Mouse (Mus musculus) layer of hippocampus, adult 18-20 months (tissue): ENCODE data around the gene Prim2. TPM values are rescaled to one million over a fixed set of nuclear protein-coding genes. Genes with fewer than 3 reads are reported as not detected.

ENCODE experiments used
- DNase-seq, 2 experiments: peaks; one replicate each; pipeline ENCODE4 v3.0.0; 2022; ENCODE audit warnings: low spot score in 2 of 2
- total RNA-seq, 2 experiments: library from RNA; stranded (reverse); gene quantifications; 2 replicates each; pipeline ENCODE4 v1.2.3; 2021

Gene Prim2
- total RNA-seq, 2 experiments from 2014 or later = 4.5 to 5.0 TPM

DNA sequence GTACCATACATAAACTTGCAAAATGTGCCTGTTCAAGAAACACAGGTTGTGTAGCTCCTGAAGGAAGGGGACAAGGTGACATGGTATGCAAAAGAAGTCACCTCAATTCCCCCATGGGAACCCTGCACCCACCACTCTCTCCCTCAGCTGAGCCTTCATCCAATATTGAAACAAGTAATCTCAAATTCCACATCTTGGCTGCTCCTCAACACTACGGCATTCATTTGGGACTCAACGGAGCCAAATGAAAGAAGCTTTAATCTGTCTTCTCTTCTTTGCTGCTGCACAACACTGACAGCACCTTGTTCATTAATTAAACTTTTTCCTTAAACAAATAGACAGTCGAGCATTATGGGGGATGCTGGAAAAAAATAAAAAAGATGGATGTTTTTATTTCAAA is 174.0 kb downstream of the Prim2 start:
- no peak for DNase-seq

DNA sequence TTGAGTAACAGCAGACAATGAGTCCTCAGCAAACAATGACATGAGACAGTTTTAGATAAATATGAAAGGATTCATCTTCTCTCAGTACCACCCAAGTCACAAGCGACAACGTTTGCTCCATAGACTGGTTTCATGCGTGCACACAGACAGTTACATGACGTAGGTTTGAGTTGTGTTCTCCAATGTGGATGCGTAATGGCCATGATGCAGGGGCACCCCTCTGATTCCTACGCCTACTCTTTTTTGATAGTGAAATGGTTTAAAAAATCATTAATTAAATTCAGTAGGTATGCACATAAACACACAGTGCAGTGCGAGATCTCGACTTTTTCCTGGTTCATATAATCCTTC is 174.4 kb downstream of the Prim2 start:
- no peak for DNase-seq

DNA sequence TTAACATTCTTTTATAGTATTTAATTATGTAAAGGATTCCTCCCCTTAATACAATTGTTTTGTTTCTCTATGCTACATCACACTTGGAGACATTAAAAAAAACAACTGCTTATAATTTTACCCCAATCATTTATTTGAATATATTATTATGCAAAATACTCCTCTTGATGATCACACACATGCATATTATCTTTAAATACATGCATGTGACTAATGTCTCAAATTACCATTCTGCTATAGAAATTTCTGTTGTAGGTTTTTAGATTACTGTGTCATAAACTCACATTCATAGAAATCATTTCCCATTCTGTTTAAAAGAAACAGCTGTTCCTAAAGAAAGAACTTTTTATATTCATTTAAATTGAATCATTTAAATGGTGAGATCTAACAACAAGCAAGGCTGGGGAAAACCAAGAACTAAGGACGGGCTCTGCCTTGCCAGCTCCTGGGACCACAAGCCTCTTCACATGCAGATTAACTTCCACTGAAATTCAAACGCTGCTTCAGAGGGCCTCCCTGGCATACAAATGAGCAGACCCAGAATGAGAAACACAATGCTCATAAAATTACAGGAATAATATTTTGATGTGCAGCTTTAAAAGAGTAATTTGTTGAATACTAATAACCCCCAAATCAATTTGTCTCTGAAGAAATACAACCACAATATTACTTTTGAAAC is 174.9 kb downstream of the Prim2 start:
- no peak for DNase-seq

DNA sequence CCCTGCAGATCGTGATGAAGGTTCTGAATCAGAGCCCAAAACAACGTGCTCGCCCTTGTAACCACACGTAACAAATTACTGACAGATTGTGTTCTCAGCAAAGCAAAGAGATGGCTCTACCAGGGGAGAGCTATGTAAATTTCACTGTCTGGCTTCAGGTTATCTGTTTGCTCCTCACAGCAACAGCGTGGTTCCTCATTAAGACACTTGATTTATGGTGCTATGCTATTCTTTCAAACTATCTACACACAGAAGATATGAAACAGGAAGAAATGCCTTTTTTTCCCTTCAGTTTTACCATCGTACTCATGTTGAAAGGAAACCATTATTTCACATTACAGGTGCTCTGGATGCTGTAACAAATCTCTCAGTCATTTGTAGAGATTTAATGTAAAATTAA is 179.4 kb downstream of the Prim2 start:
- DNase-seq = no peak

DNA sequence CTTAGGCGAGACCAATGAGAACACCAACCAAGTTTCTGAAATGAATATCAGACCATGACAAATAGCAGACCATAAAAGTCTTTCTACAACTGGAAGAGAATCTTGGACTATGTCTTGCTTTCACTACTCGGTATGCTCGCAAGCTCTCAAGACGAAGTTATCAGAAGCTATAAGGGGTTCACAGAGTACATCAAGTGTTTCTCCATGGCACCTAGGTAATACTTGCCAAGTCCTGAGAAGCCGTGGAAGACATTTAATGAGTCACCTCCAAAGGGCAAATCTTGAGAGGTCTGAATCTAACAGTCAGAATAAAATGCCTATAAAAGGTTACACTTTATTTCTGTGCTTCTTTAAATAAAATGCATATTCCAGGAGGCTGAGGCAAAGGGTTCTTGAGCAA is 181.2 kb downstream of the Prim2 start:
- DNase-seq = no peak

DNA sequence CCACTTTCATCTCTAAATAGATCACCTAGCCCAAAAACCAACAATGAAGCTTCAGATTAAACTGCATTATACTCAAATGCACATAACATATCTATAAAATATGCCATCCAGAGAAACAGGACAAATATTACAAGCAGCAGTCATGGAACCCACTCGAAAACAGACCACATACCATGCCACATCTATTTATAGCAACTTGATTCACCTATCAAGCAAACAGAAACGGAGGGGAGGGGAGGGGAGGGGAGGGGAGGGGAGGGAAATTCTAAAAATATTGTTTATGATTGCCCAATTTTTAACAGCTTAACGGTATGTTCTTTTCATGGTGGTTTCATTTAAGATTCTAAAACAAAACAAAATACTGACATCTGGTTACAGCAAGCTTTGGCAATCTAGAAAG is 185.8 kb downstream of the Prim2 start:
- DNase-seq = no peak

DNA sequence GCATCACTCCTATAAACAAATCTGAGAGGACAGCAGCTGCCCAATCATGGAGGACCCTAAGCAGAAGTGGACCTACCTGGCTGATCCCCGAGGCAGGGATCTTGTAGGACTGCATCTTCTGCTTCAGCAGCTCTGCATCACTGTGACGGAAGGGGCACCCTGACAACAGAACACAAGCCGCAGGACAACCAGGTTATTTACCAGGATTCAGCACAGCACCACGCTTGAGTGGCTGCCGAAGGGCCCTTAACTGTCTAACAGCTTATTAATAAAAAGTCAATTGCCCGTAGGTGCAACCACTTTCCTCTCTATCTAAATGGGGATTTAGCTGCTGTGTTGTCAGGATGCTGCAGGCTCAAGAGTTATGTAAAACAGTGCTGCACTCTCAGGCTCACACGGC is 189.2 kb downstream of the Prim2 start:
- DNase-seq = no peak

DNA sequence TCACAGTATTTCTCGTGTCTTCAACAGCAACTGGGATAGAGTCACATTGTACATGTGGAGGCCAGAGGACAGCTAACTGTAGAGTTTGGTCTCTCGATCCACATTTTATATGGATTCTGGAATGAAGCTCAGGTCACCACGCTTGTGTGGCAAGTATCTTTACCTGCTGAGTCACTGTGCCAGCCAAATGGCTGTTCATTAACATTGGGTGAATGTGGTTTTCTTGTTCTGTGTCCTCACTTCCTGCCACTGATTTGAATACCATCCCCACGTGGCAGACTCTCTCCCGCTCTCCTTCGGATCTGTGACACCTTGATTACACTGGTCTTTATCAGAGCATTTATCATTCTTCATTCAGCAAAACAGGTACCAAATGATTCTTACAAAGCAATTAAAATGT is 198.5 kb downstream of the Prim2 start:
- no peak for DNase-seq

DNA sequence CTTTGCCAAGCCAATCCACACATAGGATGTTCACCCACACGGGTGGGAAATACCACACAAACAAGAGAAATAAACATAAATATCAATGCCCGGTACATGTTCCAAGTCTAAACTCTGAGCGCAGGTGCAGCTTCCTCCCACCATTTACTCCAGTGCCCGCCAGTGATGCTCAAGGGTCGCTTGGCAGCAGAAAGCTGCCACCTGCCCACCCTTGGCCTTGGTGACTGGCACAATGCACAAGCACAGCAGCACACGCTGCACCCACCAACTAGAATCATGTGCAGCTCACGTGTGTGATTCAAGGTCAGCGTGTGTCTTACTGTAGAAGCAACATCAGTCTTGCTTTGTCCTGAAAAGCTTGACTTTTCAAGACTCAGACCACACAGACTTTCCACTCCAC is 199.4 kb downstream of the Prim2 start:
- DNase-seq = no peak

DNA sequence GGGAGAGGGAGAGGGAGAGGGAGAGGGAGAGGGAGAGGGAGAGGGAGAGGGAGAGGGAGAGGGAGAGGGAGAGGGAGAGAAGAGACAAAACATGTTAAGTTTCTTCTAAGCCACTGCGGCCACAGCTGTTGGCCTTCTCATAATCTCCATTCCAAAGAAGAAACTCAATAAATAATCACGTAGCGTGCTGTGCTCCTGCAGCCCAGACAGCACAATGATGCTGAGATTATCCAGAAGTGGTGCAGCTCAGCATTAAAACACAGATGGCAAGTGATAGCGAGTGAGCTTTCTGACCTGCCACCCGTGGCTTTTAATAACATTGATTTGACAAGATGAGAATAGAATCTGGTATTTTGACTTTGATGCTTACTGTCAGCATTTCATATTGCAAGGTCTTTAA is 205.4 kb downstream of the Prim2 start:
- no peak for DNase-seq

DNA sequence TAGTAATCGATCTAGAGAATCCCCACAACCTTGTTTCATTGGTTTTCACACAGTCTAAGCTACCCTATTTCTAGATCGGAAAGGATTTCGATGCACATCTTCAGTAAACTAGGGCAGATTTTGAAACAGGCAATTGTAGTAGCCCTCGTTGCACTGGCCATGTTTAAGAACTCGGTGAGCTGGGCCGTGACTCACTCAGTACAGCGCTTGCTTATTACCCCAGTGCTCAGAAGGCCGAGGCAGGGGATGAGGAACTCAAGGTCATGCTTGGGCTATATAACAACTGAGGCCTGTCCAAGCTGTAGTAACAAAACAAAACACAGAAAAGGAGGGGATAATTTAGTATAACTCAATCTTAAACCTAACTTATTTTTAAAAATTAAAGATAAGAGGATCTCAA is 208.9 kb downstream of the Prim2 start:
- no peak for DNase-seq

DNA sequence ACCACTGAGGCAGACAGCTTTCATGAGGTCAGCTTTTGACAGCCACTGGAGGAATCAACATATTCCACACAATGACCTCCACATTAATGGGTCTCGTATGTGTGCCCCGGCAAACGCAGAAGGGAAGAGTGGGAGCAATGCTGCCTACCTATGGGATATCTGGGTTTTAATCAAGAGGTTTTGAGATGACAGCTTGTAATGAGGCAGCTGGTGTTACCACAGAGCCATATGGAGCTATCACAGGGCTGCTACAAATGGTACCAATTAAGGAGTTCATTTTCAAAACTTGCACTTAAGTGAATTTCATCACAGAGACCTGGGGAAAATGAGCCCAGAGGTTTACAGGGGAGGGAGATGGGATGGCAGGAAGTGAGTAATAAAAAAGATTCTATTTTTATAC is 209.3 kb downstream of the Prim2 start:
- peak; percentile 38 to 82 for DNase-seq

DNA sequence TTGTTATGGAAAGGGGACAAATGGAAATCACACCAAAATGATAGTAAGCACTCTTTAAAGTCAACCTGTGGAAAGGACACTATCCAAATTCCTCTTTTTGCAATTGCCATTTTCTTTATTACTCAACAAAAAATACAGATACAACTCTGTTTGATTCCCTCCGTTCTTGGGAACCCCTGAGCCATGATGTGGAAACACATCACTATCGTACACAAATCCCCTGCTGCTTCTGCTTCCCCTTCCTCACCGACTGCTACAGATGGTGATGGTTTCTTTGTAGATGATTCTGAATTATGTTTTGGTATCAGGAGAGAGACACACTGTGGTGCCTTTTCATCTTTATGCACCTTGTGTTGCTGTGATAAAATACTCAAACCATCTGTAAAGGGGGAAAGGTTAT is 210.6 kb downstream of the Prim2 start:
- DNase-seq = no peak

DNA sequence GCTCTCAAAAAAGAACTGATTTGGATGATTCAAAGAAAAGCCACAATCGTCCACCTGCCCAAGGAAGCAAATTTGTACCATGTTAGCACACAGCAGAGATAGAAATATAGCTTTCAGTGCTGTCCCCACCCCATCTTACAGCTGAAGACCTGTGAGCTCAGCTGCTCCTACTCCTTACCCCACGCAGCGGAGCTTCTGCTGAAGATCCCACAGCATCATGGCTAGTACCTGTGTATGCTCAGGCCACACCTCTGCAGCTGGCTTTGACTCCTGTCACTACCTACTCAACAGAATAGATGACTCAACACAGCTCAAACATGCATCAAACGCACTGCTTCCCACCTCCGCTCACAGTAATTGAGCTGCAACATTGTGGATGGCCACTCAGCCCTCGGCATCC is 215.3 kb downstream of the Prim2 start:
- no peak for DNase-seq

DNA sequence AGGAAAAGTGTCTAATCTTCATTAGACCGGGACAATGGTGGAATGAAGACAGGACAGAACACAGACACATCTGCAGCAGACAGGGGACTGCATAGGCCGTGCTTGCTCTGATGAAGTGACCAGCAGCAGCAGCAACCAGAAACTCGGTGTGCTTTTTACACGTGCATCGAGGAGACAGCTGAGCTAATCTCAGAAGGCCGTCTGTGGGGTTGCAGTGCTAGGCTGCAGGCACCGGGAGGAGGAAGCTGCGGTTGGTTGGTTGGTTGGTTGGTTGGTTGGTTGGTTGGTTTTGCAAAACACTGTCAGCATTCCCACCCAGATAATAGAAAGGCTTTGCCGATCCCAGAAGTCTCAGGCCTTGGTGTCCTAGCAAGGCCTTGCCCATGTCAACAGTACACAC is 216.3 kb downstream of the Prim2 start:
- no peak for DNase-seq

DNA sequence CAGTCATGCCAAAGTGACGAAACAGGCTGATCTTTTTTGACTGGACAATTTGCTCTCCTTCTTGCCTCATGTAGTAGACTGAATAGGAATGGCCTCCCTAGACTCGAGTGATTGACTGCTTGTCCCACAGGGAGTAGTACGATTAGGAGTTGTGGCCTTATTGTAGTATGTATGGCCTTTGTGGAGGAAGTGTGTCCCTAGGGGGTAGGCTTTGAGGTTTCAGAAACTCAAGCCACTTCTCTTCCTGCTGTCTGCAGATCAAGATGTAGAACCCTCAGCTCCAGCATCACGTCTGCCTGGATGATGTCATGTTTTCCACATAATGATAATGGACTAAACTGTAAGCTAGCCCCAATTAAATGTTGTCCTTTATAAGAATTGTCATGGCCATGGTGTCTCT is 222.4 kb downstream of the Prim2 start:
- no peak for DNase-seq

DNA sequence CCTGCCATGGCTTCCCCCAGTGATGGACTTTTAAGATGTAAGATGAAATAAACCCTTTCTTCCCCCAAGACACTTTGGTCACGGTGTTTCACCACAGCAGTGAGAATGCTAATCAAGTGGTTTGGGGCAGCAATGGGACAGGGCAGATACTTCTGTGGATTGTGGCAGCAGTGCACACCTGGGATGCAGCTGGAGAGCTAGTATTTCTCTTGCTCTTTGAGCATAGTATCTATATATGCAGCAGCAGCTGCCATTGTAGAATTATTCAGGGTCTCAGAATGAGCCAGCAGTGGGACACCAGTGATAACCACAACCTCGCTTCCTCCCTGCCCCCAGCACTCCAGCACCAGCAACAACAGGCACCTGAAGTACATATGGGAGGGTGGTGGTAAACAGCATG is 233.4 kb downstream of the Prim2 start:
- DNase-seq = no peak

Other genes with a start within 250 kb of the Prim2 start
- 10 to 100 TPM; 29.6 to 31.3 TPM for gene Rab23, start 50.1 kb upstream of the Prim2 start, total RNA-seq
- 10 to 100 TPM in 1 of 2 experiments, 1 to 10 TPM in 1; 9.5 to 10.7 TPM for gene Bag2, start 88.0 kb upstream of the Prim2 start, total RNA-seq
- 10 to 100 TPM; 47.2 to 55.0 TPM for gene Zfp451, start 144.8 kb upstream of the Prim2 start, total RNA-seq
- 10 to 100 TPM; 74.5 to 80.9 TPM for gene Bend6, start 238.0 kb upstream of the Prim2 start, total RNA-seq
- gene Dst, start 238.4 kb upstream of the Prim2 start, total RNA-seq = 100 to 1,000 TPM; 195 to 198 TPM